Mouse (Mus musculus) cerebellum, adult 18-20 months (tissue): ENCODE results near the gene Csrp2.

Experiments used
- DNase-seq, 2 experiments: peaks; one replicate each; pipeline ENCODE4 v3.0.0; 2021

The Csrp2 gene

DNA sequence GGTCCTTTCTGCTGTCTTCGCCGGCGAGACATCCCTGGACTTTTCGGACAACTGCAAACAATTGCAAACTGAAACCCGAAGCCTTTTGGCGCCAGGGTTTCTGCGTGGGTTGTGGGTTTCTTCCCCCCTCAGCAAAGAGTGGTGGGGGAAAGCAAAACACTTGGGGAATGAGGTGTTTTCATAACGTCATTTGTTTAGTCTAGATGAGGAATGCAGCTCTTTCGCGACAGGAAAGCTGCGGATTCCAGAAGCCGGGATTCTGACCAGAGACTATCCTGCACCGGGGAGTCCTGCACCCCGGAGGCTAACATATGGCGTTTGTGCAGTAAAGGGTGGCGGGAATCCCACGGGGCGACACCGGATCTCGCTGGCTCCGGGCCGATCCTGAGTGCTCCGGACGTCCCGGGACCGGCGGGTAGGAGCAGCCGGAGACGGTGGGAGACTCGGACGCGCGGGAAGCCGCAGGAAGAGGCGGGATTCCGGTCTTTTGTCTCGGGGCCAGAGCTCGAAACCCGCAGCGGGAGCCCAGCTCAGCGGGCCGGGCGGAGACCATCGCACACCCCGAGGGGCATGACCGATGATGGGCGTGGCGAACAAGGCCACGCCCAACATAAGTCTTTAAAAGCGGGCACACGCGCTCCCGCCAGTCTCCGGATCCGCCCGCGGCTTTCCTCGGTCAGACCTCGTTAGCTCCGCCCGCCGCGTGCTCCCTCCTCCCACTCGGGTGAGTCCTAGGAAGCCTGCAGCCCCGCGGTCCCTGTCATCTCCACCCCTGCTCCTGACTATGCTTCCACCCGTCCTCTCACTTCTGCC is at the start of gene Csrp2:
Csrp2 (plus strand) TSS at position 259 of the 813 bp plus-strand sequence.
- DNase-seq, result peak; percentile 80 to 81

DNA sequence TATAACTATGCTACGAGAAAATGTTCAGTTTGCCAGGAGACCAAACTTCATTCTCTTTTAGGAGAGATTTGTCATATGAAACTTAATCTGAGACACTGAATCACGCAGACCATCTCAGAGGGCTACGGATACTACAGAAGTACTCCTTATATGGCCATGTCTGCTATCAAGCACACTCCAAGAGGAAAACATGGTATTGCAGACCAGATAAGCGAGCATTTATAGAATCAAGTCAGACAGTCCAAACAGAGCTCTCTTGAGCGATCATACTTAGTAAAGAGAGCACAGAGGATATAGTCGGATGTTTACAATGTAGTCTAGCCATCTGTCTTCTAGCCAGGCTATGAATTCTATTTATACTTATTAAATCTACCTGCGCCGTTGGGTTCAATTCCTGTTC is 44.7 kb upstream of the Csrp2 start:
- no peak for DNase-seq

DNA sequence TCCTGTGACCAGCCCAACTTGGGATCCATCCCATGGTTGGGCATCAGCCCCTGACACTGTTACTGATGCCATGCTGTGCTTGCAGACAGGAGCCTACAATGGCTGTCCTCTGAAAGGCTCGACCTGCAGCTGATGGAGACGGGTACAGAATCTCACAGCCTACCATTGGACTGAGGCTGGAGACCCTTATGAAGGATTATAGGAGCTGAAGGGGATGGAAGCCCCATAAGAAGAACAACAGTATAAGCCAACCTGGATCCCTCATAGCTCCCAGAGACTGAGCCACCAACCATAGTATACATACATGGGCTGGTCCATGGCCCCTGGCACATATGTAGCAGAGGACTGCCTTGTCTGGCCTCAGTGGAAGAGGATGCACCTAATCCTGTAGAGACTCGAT is 42.6 kb upstream of the Csrp2 start:
- DNase-seq, result no peak

DNA sequence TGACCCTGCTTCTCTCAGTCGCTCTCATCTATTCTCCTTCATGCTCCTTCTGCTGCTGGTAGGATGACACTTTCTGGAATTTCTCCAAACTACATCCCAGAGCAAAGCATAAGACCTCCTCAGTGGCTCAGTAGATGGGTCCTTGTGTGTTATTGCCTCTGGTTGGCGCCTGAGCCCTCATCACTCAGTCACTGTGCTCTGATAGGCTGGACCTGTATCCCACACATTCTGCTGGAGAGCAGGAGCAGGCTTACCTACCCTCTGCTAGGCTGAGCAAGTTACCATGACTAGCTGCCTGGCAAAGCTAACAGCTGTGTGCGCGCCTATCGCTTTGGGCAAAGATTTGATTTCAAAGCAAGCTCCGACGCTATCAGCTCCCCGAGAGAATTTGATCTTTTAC is 41.7 kb upstream of the Csrp2 start:
- DNase-seq, result no peak

DNA sequence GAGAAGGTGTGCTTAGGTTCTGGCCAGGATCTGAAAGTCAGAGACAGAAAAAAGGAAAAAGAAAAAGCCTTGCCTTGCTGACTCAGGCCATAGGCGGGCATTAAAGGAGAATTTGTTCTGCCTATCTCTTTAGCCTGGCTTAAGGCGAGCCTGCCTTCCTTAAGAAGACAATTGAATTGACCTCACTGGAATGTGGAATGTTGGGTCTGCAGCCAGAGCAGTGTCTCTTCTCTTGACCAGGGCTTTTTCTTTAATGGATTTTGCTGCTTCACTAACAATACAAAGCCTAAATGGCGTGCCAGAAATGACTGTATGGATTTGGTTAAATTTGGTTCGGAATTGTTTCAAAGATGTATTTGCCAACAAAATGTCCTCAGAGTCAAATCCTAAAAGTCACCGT is 40.9 kb upstream of the Csrp2 start:
- DNase-seq, result no peak

DNA sequence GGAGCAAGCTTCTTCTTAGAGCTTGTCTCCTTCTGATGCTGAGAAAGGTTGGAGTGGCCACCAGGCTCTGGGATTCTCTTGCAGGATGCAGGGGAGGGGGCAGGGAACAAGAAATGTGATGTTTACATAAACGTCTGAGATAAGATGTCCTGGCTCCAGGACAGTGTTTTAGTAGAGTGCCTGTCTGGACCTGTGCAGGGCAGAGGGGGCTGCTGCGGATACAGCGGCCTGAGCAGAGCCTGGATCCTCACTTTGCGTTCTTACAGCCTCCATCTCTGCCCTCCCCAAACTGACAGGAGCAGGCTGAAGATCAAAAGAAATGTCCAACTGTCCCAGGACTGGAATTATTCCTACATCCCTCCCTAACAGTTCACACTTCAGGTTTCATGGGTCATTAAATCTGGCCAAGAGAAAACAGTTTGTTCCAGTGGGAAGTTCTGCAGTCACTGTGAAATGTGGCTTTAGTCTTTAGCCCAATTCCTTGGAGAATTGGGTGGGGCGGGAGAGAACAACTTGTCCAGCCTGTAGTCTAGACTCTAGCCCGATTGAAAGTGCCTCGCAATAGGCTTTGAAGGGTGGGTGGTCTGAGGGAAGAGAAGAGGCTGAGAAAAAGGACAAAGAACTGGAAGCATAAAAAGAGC is 40.0 kb upstream of the Csrp2 start:
- DNase-seq, result no peak

DNA sequence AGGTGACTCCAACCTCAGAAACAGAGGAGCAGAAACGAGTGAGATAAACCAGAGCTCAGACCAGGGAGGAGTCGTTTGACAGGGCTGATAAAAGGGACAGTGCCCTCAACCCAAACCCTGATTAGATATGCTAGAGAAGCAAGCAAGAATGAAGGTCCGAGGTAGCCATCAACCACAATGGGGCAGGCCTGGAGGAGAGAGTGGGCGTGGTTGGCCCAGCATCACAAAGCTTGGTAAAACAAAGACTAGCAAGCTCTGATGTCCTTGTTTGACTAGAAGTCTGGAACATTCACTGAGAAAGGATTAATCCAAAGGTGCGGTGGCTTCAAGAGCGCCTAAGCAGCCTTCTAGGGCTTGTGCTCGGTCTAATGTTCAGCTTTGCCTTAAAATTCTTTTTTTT is 38.2 kb upstream of the Csrp2 start:
- no peak for DNase-seq

DNA sequence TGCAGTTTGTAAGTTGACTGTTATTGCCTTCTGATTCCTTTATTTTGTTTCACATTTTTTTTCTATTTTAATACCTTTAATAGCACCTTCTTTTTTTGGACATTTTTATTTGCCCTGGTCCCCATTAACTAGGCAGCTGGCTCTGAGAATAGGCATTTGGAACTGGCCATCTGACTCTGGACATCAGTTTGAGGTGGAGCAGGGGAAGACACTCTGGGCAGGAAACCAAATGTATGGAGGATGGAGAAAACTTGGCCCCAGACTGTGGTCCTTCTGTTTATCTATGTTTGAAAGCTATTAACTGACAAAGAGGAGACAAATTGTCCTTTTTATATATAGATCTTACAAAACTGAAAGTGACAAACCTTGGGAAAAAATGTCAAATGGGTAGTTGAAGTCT is 36.9 kb upstream of the Csrp2 start:
- peak; percentile 10 to 43 for DNase-seq

DNA sequence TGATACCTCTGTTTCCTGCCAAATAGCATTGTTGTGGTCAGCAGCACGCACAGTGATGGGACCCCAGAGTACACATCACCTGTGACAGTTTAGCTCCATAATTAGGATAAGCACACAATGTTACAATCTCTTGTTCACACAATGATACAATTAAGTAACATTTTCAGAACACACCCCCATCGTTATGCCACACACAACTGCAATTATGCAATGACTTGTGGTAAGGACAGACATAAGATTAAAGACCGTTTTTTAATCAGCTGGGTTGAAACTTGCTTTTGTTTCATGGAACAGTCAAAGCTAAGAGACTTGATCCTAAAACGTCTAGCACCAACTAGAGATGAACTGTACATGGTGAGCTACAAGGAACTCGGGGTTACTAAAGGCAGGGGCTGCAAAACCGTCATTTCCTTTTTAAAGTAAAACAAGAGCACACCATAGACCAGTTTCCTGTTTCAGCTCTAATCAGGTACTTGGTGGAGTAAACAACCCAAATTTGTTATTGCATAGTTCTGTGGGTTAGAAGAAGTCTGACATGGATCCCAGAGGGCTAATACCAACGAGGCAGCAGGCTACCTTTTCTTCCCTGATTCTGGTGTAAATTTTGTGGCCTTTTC is 28.8 kb upstream of the Csrp2 start:
- no peak for DNase-seq

DNA sequence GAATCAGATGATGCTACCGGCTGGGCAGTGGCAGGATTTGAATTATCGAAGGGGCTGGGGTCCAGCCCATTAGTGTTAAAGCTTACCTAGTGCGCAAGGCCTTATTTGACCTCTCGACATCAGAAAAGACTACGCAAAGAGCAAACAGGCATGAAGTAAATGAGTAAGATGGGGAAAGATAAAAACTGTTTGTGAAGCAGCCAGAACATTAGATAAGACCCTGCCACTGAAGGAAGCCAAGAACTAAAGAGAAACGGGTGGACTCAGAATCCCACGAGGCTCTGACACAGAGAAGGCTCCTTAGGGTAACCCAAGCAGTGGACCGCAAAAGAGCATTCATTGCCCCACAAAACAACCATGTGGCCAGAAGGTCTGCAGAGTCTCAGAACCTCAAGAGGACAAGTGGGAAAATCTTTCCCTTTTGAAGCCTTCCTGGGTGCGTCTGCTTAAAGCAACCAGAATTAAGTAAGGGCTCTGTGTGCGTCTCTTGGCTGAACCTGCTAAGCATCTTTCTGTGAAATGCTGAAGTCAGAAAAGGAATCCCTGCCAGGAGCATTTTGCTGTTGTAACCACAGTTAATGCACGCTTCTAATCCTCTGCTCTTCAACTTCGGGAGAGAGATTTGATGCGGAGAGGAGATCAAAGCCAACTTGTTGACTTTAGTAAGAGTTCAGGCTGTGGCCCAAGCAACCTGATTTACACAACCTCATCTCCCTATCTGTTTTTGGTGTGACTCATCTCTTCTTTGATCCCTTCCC is 19.7 kb upstream of the Csrp2 start:
- DNase-seq, result no peak

DNA sequence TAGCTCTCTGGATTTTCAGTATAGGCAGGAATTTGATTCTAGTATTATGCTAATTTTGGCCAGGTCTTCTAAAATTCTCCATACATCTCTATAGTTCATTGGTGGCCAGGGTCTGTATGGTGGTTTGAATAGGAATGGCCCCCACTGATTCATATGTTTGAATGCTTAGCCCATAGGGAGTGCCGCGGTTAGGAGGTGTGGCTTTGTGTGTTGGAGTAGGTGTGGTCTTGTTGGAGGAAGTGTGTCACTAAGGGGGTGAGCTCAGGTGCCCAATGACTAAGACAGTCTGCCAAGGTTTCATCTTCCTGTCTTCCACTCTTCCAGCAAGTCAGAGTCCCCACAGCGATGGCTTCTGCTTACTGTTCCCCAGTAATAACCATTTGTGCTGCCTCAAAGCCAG is 15.7 kb upstream of the Csrp2 start:
- no peak for DNase-seq

DNA sequence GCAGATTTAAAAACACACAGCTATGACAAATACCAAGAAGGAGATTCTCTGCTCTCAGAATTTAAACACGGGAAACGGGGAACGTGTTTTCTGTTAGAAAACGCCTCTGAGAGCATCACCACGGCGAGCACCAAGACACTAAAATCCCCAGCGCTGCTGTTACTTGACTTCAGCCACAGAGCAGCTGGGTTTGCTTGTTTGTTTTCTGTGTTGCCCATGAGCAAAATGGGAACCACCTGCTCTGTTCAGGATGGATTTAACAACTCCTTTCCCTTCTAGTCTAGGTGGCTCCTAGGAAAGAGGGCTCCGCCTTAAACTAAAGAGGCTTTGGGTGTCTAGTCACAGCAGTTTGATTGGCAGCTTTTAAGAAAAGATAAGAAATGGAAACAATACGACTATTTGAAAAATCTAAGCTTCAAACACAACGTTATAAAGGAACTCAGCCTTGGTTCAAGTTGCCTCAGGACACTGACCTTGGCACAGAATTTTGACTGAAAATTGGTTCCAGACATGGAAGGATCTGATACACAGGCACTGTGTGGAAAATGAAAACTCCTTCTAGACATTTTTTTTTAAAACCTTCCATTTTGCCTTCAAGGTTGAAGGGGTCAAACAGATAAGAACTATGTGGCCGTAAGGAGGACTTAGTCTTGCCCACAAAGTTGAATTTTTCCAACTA is 2.8 kb upstream of the Csrp2 start:
- no peak for DNase-seq

DNA sequence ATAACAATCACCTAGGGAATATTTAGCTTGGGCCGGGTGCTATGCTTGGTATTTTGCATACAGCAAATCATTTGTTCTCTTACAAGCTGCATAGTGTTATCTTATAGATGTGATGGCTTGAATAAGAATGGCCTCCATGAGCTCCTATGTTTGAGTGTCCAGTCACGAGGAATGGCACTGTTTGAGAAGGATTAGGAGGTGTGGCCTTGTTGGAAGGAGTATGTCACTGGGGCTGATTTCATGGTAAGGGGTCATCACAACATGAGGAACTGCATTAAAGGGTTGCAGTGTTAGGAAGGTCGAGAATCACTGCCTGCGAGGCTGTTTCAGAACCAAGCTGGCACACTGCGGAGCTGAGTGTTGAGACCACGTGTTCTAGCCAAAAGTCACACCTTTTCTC is 2.1 kb upstream of the Csrp2 start:
- DNase-seq, result no peak

DNA sequence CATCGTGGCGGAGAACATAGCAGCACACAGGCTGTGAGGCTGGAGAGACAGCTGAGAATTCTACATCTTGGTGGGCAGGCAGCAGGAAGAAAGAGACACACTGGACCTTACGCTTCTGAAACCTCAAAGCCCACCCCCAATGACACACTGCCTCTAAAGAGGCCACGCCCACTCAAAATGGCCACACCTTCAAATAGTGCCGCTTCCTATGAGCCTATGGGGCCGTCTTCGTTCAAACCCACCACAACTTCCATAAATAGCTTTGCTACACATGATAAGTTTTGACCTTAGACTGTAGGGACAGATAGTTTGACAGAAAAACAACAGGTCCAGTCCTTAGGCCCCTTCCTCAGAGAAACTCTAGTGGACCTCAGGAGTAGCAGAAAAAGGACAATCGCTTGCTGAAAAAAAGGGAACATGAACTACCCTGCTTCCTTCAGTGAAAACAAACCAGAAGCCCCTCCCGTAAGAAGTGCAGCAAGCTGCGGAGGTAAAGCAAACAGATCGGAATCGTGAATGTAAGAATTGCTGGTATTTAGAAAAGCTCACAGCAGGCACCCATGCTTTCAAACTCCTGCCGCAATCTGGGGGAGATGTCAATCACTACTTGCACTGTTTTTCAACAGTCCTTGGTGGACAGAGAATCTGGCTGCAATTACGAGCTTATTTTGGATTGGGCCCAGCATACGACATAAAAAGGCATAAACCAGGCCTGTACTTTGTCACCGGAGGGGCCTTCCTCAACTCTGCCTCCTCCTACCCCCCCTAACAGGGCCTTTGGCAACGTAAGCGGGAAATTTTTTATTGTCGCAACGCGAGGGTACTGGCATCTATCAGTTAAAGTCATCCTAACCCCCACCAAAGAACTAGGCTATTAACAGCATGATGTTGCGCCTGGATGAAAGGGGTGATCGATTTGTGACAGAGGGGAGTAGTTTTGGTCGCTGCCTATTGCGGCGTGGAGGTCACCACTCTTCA is 886 bp upstream of the Csrp2 start:
- DNase-seq, result no peak

DNA sequence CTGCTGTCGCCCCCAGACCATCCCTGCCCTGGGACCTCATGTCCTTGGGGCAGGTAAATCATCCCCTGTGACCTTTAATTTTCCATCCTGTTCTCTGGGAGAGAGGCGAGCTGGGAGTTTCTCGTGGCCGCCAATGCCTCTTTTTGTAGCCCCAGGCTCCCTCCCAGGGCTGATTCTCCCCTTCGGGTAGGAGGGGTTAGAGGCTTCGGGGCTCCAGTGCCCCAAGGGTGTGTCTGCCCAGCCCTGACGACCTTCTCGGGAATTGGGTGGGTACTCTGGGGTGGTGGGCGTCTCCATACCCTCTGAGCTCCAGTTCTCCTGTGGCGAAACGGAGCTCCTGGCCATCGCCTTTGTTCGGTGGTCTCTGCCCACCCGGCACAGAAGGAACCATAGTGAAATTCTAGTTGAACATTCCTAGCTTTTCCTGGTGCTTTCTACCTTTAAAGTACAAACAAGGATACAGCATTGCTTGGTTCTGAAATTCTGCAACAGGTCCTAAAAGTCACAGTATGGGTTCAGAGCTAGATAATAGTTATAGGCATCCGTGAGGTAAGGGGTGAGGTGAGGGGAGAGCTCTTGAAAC is 870 bp downstream of the Csrp2 start:
- DNase-seq, result no peak

DNA sequence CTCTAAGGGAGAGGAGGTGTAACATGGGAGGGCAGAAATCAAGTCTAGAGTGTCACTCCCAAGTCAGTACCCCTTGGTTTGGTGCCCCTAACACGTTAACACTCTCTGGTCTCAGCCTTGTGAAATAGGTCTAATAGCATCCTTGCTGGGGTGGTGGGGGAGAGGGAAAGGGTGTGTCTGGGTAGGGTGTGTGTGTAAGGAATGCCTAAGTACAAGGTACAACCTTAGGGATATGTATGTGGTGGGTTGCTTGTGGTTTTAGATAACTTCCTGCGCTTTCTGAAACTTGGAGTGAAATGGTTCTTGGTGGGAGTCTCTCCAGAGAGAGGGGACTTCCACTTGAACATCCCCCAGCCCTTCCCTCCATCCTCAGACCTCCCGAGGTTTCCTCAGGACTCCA is 2.3 kb downstream of the Csrp2 start:
- no peak for DNase-seq

DNA sequence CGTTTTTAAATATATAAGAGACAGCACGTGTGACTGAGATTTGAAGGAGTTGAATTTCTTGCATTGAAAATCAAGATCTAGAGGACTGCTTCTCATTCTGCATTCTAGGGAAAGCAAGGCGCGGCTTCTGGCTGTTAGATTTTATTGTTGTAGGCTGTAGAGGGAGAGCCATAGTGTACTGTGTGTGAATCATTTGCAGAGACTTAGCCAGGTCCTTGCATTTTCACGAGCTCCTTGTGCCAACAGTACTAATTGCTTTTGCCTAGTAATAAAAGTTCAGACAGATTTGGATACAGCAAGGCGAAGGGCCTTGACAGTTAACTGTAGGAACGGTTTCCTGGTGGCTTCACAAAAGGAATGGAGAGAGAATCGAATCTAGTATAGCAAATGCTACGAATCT is 3.0 kb downstream of the Csrp2 start:
- DNase-seq, result no peak

DNA sequence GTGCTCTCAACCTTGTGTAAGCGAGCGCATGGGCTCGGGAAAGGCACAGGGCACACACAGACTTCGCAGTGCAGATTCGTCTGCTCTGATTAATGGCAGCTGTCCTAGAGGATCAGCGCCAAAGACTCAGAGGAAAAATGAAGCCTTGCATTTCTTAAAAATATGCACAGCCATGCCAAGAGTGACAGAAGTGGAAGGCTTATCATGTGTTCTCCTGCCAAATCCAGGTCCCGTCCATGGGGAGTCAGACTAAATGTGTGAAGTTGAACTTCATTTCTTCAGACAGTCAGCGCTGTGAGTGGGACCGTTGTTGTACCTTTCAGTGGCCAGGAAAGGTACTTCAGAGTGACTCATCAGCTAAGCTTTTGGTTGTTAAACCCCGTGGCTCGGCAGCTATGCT is 7.9 kb downstream of the Csrp2 start:
- DNase-seq, result peak; percentile 47 to 53

DNA sequence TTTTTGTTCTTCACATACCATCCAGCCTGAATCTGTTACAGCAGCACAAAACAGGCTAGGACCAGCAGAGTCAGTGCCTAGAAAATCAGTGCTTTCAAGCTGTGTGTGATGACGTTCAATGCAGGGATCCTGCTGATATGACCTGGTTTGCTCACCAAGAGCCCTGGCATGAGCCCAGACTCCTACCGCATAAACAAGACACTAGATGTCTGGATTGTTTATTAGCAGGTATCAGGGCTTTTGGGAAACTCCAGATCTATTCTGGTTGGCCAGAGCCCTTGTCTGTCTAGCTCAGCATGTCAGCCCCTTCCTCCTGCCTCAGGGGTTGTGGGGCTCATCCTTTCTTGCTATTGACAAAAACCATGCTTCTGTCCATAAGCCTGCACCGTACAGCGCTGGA is 10.2 kb downstream of the Csrp2 start:
- peak in 1 of 2 experiments; percentile 41 for DNase-seq

DNA sequence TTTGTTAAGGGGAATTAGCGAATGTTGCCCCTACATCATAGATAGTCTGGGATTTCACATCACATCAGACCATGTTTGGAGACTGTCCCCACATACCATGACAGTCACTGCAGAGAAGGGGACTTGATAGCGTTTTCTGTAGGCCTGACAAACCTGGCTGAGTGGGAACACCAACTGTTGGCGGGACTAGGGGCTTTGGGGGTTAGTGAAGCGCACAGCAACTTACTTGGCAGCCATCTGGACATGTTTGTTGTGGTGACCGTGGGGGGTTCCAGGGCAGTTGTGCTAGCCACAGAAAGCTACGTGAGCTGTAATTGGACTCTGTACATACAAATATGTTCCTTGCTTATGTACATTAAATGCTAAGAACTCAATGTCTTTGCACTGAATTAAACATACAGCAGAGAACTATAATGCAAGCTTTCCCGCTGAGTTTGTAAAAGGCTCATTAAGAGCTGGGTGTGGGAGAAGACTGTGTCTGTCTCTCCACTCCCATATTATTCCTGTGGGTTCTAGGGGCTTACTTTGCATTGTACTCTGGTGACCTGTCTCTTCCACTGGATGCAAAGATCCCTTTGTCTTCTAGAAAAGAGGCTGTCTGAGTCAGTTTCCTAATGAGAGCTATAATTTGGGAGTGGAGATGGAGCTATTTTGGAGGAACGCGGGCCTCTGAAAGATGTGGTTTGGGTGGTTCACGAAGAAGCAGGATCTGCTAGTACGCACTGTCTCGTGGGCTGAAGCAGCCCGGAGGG is 11.7 kb downstream of the Csrp2 start:
- DNase-seq, result no peak
